Mouse (Mus musculus): ENCODE measurements around the gene Col25a1.

GRCm38 (mm10) chr3:130430052-130430451 lies 298.8 kb downstream of the Col25a1 start:
- TF ChIP-seq CTCF (IDR thresholded peaks at IDR 0.05; ENCODE audit: control insufficient read depth, insufficient read depth, insufficient read length) = no peak
- no peak for TF ChIP-seq USF1 (IDR thresholded peaks at IDR 0.05; ENCODE audit: low read depth)
- TF ChIP-seq MYOD1 (IDR thresholded peaks at IDR 0.05; ENCODE audit: control insufficient read depth, insufficient read length, low read depth) = no peak
- TF ChIP-seq MYOG (IDR thresholded peaks at IDR 0.05; ENCODE audit: control insufficient read depth, extremely low read depth, insufficient read length) = no peak

Data from C2C12 (cell line).